Mouse (Mus musculus) kidney, adult 8-10 months (tissue): Measurements from ENCODE around the gene Ndufs4.
"Not testable (repeated sequence)": the region's sequence is repeated elsewhere in the genome, so short reads cannot be mapped to it uniquely, and the experiment has no call there.

ENCODE experiments used
- DNase-seq, 2 experiments: peaks; one replicate each; pipeline ENCODE4 v3.0.0; 2022

Gene Ndufs4

DNA sequence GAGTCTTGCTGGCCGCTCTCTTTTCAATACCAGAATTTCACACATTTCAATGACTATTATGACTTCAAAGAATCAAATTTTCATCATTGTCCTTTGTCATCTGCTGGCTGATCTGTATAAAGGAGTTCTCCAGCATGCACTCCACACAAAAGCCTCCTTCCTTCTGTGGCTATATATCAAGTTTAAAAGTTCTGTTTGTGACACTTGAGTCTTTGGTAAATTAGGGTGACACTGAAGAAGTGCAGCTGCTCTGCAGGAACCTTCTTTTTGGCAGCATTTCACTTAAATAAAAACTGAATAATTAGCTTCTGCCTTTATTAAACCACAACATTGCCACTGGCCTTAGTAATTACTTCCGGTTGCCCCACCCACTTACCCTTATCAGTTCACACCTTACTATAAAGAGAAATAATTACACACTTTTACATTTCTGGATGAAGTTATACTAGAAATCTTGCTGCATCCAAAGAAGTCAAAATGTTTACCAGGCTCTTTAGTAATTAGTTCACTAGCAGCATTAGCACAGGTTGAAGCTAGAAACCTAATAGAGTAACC is 68.1 kb downstream of the Ndufs4 start:
- DNase-seq = no peak

GRCm38 (mm10) chr13:114319136-114319535 is 68.9 kb downstream of the Ndufs4 start:
- no peak for DNase-seq

DNA sequence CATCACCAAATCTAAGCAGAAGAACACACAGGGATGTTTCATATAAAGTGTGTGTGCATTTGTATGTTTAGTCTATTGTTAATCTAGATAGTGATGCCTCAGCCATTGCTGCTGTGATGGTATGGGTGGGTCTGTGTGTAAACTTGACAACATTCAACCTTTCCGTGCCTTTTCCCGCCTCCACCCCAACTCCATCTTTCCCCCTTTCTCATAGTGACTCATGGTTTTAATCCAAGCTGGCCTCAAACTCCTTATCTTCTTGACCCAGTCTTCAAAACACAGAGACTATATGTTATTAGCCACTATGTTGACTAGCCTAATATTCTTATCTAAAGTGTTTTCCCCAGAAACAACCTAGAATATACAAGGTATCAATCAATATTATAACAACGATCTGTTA is 72.7 kb downstream of the Ndufs4 start:
- no peak for DNase-seq

DNA sequence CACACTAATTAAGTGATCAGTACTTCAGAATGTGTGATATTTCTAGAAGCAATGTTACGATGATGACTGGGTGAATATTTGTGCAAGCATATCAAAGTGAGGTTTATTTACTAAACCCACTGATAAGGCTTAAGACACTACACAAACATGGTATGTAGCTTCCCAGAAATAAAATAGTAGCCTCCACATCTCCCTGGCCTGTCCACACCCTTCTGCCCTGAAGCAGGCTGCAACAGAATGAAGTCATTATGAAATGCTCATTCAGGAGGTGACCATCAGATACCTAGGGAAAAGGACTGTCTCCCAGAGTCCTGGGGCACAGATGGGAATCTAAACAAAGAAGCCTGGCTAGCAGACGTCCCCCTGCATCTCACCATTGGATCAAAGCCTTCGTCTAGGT is 73.1 kb downstream of the Ndufs4 start:
- no peak for DNase-seq

GRCm38 (mm10) chr13:114310591-114310990 is 77.5 kb downstream of the Ndufs4 start:
- DNase-seq = no peak

- DNase-seq = no peak
Measured at GRCm38 (mm10) chr13:114304684-114305083, 83.4 kb downstream of the Ndufs4 start.

DNA sequence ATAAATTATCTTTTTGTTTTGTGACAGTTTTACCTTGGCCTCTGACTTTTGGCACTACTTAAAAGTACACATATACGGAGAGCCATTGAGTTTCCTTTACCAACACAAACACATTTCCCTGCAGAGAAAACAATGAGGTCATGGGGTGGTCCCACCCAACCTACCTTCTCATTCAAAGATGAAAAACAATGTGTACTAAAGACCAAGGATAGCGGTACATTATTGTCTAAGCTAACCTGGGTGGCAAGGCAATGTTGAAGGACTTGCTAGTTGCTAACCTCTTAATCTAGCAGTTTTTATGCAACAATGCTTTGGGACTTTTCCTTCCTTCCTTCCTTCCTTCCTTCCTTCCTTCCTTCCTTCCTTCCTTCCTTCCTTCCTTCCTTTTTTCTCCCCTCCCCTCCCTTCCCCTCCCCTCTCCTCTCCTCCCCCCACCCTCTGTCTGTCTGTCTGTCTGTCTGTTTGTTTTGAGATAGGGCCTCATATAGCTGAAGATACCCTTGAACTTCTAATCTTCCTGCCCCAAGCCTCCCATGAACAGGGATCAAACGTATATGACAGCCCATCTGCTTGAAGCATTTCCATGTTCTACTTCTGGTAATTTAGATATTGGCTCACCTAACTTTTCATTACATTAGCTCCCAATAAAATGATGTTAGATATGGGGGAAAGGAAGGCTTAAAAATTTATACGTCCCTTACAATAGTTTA is 84.4 kb downstream of the Ndufs4 start:
- DNase-seq = no peak

GRCm38 (mm10) chr13:114297761-114298160 is 90.3 kb downstream of the Ndufs4 start:
- no peak for DNase-seq

DNA sequence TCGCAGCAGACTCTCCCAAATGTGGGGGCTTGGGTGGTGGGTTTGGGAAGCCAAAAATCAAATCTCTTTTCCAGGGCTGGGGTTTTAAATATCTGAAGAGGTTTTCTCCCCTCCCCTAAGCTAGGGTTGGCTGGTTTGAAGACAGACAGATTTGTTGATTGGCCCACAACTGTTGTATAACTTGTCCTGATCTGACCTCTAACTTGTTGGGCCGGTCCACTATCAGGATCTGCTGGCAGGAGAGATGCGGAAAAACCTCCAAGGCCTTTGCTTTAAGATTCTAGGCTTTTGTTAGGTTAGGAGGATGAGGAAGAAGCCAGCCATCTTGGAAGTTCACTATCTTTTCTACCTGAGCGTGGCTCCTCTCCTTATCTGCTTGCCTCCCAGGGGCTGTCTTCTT is 91.5 kb downstream of the Ndufs4 start:
- no peak for DNase-seq

DNA sequence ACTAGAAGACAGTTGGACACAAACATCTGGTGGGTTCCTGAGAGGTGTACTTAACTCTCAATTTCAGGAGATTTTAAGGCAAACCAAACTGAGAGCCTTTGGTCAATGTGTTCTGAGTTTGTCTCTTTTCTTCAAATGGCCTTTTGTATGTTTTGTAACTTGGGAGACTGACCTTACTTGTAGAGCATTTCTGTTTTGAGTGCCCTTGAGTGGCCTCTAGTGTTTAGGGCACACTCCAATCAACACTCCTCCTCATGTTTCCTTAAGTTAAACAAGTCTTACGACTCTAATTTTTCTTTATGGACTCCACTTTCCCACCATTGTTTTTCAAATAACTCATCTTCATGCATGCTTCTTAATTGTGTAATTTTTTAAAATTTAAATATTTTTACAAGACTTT is 98.6 kb downstream of the Ndufs4 start:
- no peak for DNase-seq

DNA sequence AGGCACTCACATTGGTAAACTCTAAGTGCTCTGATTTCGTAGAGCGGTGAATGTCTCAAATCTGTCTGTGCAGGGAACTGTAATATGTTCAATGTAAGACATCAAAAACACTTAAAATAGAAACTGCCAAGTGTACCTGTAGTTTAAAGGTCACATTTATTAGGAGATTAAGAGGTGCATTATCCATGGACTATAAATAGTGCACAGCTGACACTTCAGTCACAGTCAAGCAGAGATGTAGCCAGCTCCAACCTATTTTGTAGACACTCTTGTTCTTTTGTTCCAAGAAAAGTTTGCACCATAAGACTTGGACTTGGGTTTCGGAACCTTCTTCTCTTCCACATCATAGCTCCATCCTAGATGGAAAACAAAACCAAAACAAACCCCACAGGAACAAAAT is 99.5 kb downstream of the Ndufs4 start:
- DNase-seq = no peak

- not testable (repeated sequence) for DNase-seq
Measured at GRCm38 (mm10) chr13:114278690-114279089, 109.4 kb downstream of the Ndufs4 start.

DNA sequence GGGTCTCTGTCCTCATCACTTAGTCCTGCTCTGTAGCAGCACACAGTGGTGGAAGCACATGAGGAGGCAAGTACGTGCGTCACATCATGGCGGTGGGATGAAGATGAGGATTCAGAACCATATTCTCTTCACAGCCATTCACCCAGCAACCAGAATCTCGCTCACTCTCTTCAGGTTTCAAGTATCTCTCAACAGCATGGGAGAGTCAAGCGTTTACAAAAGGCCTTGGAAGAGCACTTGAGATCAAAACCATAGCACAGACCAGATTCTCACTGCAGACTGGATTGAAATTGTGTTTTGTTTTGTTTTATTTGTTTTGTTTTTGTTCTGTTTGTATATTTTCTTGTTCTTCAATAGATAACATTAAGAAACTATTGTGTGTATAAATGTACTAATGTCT is 110.8 kb downstream of the Ndufs4 start:
- no peak for DNase-seq

GRCm38 (mm10) chr13:114271410-114272105 is 116.5 kb downstream of the Ndufs4 start:
- no peak for DNase-seq

DNA sequence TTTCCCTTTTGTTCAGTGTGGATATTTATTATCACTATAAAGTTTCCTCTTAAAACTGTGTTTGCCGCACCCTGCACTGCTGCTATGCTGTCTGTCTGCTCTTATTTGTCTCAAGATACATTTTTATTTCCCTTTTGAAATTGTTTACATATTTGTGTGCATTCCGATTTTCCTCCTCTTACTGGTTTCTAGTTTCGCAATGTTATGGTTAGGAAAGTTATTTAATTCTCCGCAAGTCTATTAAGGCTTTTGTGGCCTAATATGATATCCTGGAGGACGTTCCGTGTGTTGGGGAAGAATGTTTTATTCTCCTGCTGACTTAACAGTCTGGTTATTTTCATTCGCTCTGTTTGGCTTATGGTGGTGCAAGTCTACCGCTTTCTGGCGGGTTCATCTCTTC is 120.3 kb downstream of the Ndufs4 start:
- DNase-seq = no peak

- no peak for DNase-seq
Measured at GRCm38 (mm10) chr13:114260486-114261205, 127.4 kb downstream of the Ndufs4 start.

- DNase-seq = no peak
Measured at GRCm38 (mm10) chr13:114254697-114255096, 133.4 kb downstream of the Ndufs4 start.
